Mouse (Mus musculus) urinary bladder, postnatal 25 days (tissue): ENCODE measurements around the gene Hist1h4c.
A peak's percentile ranks its signal among the peaks of the same experiment; 100 is the strongest.

Experiments
- DNase-seq: peaks from one replicate; pipeline ENCODE4 v3.0.0; 2022; ENCODE audit warnings: low spot score

Hist1h4c gene

GRCm38 (mm10) chr13:23698300-23698693 is at the start of gene Hist1h4c:
Gene Hist1h4c (minus strand): TSS chr13:23698454.
- peak; percentile 98 for DNase-seq

- DNase-seq, result no peak
Measured at GRCm38 (mm10) chr13:23747892-23748288, 49.6 kb upstream of the Hist1h4c start.

DNA sequence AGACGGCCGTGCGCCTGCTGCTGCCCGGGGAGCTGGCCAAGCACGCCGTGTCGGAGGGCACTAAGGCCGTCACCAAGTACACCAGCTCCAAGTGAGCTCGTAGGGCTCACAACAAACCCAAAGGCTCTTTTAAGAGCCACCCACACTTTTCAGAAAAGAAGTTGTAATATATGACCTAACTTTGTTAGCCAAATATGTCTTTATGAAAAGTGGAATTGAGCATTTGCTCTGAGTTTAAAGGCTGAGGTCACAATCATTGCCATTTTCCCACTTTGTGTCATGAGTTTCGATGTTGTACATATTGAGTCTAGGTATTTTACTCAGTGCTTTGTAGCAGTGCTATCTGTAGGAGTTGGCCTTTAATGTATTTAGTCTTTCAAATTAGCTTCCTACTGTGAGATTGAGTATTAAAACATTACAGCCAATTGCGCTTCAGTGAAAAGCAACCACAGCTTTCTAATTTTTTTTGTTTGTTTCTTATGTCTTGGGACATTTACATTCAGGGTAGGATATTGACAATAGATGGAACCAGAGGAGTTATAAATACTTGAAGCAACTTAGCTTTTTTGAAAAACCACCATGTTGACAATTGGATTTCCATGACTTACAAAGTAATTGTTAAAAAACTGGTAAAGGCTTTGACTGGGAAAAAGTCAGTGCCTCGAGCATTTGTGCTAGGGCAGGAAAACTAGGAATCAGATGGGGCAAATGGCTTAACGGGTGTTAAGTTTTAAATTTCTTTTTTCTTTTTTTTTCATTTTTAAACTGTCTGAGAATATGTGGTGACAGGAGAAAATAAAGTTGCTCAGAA is 49.0 kb upstream of the Hist1h4c start:
- no peak for DNase-seq

DNA sequence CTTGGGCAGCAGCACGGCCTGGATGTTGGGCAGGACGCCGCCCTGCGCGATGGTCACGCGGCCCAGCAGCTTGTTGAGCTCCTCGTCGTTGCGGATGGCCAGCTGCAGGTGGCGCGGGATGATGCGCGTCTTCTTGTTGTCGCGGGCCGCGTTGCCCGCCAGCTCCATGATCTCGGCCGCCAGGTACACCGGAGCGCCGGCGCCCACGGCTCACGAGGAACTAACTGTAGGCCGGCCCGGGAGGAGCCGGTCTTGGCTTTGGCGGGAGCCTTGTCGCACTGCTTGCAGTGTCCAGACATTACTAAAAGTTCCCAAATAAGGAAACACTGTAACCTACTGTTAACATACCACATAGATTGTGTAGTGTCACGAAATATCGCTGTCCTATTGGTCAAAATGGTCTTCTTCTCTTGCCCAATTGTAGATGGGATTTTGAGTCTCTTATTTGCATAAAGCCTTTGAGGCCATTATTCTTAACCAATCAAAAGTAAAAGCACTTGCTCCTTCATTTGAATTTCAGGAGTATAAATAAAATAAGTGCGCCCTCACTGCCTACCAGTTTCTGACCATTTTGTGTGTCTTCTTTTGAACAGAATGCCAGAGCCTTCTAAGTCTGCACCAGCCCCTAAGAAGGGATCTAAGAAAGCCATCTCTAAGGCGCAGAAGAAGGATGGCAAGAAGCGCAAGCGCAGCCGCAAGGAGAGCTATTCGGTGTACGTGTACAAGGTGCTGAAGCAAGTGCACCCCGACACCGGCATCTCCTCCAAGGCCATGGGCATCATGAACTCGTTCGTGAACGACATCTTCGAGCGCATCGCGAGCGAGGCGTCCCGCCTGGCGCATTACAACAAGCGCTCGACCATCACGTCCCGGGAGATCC is 48.2 kb upstream of the Hist1h4c start, which contains the start of gene Hist1h2bb:
Hist1h2bb (plus strand) TSS at position 534 of the 880 bp plus-strand sequence.
- peak; percentile 51 for DNase-seq

- peak; percentile 69 for DNase-seq
Measured at GRCm38 (mm10) chr13:23745381-23746161, 47.3 kb upstream of the Hist1h4c start, which contains the start of gene Hist1h3c. Gene Hist1h3c (minus strand): TSS chr13:23745602.

GRCm38 (mm10) chr13:23744421-23745380 is 46.4 kb upstream of the Hist1h4c start:
- no peak for DNase-seq

GRCm38 (mm10) chr13:23743963-23744362 is 45.7 kb upstream of the Hist1h4c start:
- DNase-seq, result no peak

DNA sequence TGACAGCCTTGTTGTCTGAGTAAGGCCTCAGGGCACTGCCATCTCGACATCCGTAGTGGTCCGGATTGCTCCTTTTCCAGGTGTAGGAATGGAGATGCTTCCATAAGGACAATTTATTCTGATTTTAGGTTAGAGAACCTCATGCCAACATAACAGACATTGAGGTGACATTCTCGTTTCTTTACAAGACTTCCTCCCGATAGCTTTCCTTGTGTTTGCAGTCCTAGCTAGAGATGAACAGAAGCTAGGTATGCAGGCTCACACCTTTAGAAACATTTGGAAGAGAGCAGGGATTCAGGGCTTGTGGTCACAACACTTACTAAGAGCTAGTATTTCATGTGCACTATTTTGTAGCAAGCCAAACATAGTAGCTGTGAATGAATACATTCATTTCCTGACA is 45.0 kb upstream of the Hist1h4c start:
- DNase-seq, result no peak

- DNase-seq, result no peak
Measured at GRCm38 (mm10) chr13:23742007-23742406, 43.8 kb upstream of the Hist1h4c start.

GRCm38 (mm10) chr13:23740910-23741309 is 42.7 kb upstream of the Hist1h4c start:
- no peak for DNase-seq

DNA sequence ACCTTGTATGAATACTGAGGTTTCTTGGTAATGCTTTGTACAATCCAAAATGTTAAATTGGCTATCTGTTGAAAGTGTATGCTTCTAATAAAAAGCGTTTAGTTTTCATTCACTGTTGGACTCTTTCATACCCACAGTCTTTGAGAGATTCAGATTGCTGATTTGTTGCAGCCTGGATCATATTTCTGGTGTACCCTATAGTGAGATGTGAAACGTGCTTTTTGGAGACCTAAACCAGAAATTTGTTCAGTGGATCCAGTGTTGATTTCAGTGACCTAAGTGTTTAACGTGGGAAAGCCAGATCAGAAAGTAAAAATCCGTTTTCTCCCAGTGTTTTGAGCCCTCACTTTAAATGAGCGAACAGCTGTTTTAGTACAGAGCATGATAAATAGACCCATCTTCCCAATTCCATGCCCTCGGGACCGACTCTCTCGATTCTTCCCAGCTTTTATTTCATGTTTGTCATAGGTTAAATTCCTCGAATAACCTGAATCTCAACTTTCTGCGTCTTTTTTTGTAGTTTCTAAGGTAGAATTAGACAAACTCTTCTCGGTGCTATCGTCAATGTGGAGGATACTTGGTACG is 42.1 kb upstream of the Hist1h4c start:
- no peak for DNase-seq

DNA sequence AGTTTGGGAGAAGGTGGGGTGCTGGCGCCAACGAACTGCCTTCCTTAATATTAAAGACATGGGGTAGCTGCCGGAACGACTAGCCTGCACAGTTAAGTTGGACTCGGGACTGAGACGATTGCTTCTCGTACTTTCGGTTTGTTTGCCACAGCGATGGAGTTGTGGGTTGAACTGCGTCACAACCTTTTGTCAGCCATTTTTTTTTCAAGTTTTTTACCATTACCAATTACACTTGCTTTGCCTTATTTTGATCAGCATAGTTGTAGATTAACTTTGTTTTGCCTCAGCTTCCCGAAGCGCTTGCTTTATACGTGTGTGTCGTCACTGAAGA is 41.6 kb upstream of the Hist1h4c start:
- DNase-seq, result no peak

DNA sequence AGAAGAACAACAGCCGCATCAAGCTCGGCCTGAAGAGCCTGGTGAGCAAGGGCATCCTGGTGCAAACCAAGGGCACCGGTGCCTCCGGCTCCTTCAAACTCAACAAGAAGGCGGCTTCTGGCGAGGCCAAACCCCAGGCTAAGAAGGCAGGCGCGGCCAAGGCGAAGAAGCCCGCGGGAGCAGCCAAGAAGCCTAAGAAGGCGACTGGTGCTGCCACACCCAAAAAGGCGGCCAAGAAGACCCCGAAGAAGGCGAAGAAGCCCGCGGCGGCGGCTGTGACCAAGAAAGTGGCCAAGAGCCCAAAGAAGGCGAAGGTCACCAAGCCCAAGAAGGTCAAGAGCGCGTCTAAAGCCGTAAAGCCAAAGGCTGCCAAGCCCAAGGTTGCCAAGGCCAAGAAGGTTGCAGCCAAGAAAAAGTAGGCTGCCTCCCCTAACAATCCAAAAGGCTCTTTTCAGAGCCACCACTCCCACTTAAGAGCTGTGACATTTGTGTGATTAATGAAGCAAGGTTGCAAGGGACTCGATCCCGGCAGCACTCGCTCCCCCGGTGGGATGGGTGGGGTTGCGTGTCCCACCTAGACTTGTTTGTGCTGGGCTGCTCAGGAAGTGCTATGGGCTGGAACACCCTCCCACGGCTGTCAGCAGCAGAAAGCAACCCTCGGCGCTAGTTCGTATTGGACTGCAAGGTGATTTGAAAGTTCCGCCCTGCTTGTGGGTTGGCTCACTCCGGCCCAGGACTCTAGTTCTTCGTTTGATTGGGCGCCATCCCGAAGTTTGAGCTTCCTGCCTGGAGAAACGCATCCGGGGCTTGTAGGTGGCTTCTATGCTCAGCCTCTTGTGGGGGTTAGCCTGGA is 41.0 kb upstream of the Hist1h4c start:
- peak; percentile 79 for DNase-seq

DNA sequence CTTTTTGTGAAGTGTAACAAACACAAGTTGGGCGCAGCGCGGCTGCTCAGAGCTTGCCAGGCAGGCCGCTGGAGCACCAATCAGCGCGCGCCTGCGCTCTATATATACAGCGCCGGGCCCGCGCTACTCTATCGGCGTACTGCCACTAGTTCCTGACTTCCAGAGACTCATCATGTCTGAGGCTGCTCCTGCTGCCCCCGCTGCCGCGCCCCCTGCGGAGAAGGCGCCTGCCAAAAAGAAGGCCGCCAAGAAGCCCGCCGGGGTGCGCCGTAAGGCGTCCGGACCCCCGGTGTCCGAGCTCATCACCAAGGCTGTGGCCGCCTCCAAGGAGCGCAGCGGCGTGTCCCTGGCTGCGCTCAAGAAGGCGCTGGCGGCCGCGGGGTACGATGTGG is 40.4 kb upstream of the Hist1h4c start, which contains the start of gene Hist1h1c:
Hist1h1c (plus strand) TSS at position 132 of the 392 bp plus-strand sequence.
- DNase-seq, result peak; percentile 80

DNA sequence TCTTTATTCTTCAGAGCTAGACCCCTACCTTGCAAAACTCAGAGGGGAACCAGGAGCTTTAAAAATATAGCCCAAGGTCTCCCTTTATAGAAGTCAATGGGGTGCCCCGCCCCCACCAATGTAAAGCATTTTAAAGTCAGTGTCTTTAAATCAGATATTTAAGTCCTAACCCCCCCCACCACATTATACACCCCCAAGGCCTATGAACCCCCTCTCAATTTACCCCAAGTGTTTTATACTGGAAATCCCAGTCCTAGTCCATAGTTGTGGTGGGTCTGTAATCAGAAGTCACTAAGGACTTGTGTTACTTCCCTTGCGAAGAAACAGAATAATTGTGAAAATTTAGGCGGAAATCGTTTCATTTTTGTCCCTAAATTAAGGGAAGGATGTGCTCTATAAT is 39.8 kb upstream of the Hist1h4c start:
- no peak for DNase-seq

DNA sequence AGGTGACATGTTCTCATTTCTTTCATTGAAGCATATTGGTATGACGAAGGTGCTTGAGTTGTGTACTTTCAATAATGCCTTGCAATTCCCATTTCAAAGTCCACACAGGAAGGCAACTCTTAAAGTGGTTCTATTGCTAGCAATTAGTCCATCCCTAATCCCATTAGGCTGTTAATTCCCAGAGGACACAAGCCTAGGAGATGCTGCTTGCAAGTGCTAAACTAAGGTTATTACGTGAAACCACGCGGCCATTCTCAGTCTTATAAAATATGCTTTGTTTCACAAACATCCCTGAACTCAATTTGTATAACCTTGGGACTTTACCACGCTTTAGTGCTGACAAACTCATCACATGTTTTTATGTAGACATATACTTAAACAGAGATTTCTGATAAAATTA is 38.8 kb upstream of the Hist1h4c start:
- no peak for DNase-seq

GRCm38 (mm10) chr13:23732156-23732804 is 34.0 kb upstream of the Hist1h4c start:
- DNase-seq, result no peak

DNA sequence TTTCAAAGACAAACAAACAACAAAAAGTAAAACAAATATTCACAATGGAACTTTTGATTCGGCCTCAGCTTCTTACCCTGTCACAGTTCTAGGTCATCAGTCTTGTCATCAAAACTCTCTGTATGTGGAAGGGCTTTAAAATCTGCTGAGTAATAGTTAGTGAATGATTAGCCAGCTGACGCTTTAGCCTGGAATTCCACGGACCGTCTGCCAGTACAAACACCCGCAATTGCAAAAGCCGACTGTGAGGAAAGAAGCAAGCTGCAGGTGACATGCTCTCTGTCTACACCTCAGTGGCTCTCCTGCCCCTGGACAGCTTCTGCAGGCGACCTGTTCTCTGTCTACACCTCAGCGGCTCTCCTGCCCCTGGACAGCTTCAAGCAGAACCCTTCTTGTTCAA is 32.2 kb upstream of the Hist1h4c start:
- DNase-seq, result no peak

GRCm38 (mm10) chr13:23729706-23730105 is 31.5 kb upstream of the Hist1h4c start:
- DNase-seq, result no peak
